Mouse (Mus musculus) ES-CJ7 (cell line): ENCODE data around the gene Gm8127.
"Not testable (repeated sequence)": the region's sequence is repeated elsewhere in the genome, so short reads cannot be mapped to it uniquely, and the experiment has no call there.

Experiments used
- DNase-seq: peaks from one replicate; pipeline ENCODE4 v3.0.0; 2011; ENCODE audit warnings: low read depth, low spot score

The Gm8127 gene

DNA sequence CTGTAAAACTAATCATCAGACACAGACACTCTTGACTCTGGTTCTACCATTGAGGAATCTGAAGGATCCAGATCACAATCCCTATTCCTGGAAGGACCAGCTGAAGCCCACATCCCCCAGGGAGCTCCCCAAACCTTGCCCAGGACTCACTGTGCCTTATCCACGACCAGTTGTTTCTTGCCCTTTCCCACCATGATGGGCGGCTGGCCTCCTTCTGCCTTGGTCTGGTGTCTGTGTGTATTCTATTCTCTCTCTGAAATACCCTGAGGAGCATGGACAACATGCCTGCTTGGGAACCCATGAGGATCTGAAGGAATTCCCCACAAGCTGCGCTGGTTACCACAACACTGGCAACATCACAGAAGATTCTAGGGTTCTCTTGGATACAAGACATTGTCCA lies at the start of gene Gm8127:
Gm8127 (minus strand) TSS at position 330 of the 400 bp plus-strand sequence.
- not testable (repeated sequence) for DNase-seq

DNA sequence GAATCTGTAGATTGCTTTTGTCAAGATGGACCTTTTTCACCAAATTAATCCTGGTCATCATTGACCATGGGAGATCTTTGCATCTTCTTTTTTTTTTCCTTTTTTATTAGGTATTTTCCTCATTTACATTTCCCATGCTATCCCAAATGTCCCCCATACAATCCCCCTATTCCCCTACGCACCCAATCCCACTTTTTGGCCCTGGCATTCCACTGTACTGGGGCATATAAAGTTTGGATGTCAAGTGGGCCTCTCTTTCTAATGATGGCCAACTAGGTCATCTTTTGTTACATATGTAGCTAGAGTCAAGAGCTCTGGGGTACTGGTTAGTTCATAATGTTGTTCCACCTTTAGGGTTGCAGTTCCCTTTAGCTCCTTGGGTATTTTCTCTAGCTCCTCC lies 44.0 kb upstream of the Gm8127 start:
- DNase-seq: not testable (repeated sequence)

DNA sequence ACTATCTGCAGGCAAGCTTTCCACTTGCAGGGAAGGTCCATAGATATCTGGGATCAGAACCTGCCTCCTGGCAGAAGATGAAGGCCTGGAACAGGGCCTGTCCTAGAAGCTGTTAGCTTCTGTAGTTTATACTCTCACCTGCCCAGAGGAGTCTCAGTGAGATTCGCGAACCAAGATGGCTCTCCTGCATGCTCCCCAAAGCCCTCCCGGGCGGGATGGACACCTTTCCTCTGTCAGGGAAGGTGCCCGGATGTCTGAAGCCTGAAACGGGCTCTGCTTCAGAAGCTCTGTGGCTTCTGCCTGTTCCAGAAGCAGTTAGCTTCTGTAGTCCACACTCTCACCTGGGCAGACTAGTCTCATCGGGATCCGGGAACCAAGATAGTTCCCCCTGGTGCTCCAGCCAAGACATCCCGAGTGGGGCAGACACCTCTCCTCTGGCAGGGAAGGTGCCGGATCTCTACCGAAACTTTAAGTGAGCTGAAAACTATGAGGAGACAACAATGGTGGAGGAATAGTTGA lies 37.8 kb upstream of the Gm8127 start:
- not testable (repeated sequence) for DNase-seq

DNA sequence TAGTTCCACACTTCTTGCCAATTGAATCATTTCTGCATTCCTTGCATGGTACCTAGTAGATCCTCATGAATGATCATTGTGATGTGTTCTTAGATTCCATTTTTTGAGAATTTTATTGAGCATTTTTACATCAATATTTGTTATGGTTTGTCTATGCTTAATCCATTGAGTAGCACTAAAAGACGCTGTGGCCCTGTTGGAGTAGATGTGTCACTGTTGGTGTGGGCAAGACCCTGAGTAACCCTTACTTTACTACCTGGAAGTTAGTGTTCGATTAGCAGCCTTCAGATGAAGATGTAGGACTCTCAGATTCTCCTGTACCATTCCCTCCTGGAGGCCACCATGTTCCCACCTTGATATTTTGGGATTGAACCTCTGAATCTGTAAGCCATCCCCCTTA lies 35.0 kb upstream of the Gm8127 start:
- DNase-seq: not testable (repeated sequence)

DNA sequence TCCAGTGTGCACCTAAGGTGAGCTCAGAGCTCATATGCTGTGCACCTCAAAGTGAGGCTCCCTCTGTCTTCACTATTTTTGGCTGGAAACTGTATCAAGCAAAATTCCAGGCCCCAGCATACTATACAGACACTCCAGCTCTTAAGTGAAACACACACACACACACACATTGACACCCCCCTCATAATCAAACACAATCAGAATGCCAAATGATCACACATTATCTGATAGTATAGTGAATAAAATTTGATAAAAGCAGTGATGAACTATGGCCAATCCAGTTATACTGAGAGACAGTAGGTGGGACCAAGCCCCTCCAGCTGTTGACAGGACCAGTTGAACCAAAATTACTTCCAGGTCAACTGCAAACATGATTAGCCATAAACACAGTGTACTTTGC lies 25.9 kb upstream of the Gm8127 start:
- DNase-seq: not testable (repeated sequence)

DNA sequence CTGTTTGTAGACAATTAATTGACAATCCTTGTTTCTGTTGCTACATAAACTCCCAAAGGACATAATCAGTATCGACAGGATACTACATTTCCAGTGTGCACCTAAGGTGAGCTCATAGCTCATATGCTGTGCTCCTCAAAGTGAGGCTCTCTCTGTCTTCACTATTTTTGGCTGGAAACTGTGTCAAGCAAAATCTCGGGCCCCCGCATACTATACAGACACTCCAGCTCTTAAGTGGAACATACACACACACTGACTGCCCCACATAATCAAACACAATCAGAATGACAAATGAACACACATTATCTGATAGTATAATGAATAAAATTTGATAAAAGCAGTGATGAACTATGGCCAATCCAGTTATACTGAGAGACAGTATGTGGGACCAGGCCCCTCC lies 15.0 kb downstream of the Gm8127 start:
- DNase-seq: not testable (repeated sequence)

DNA sequence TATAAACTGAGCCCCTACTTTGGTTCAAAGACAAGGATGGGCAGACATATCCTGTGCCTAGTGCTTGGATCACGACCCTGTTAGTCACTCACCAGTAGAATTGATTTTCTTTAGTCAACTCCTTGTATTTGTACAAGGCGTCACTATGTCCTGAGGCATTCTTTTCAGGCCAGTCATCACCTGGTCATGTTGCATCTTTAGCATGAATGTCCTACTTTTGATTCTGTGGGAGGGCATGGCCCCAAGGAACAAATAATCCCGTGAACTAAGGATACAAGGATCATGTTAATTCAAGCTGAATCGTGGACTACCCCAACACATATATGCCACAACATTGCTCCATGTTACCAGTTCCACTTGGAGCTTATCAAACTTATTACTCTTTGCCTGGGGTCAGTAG lies 15.5 kb downstream of the Gm8127 start:
- DNase-seq: not testable (repeated sequence)

DNA sequence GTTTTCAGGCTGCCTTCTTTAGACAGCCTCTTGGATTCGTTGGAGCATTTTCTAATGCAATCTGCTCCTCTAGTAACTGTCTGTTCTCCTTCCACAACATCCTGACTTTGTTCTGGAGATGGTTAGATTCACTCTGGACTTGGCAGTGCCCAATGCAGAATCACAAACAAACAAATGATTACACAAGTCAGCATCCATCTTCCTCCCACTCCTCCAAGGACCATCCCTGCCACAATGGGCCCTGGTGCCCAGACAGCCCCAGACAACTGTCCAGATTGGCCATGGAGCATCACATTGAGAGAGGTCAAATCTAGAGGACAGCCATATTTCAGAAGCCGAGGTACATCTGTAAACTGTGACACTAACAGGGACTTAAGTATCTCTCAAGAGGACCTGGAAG lies 16.2 kb downstream of the Gm8127 start:
- not testable (repeated sequence) for DNase-seq

DNA sequence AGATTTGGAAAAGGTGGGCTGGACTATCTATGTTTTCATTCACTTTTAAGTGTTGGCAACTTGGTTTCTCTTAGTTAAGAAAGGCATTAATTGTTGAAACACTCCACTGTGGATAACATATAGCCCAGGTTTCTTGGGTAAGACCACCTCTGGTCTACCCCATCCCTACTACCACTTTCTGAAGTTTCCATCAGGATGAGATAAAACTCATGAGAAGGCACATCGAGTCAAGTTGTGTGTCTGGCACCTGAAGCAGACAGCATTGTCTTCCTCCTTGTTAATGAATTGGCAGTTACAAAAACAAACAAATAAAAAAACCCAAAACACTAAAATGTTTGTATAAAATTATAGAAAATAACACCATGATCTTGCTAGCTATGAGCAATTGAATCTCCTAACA lies 17.9 kb downstream of the Gm8127 start:
- DNase-seq: not testable (repeated sequence)

DNA sequence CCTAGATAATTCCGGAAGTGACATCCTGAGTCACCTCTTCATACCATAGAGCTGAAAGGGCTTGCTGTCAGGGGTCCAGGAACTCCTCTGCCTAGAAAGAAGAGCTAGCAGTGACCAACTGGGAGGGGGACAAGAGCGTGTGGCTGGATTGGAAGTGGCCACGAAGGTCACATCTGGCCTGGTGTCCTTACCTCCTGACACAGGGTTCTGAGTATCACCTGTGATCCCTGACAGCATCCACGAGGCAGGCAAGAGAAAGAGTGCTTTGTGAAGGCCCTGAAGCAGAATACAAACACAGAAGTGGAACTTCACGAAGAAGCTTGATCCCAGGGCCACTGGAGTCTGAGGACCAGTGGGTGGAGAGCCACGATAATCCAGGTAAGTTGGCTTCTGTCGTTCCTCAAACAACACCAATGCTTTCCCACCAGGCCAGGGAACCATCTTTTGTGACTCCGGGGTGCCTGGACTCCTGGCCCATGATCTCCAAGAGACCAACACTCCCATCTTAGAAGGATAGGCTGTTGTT lies 18.6 kb downstream of the Gm8127 start, which contains the start of gene Gm9732:
Gm9732 (plus strand) TSS at position 51 of the 526 bp plus-strand sequence.
- DNase-seq: not testable (repeated sequence)

DNA sequence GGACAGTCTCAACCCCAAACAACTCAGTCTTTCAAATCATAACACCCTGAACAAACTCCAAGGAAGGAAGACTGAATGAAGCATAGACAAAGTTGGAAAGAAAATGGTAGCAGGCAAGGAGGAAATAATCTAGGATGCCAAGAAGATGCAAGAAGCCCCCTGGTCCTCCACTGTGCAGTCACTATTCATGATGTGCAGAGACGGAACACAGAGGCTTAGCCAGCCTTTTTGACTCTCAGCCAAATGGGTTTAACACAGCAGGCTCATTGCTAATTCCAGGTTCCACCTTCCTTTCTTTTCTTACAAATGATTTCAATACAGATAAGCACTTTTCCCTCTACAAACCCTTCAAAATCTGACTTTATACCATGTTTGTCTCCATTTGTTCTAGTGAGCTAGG lies 20.5 kb downstream of the Gm8127 start:
- DNase-seq: not testable (repeated sequence)

DNA sequence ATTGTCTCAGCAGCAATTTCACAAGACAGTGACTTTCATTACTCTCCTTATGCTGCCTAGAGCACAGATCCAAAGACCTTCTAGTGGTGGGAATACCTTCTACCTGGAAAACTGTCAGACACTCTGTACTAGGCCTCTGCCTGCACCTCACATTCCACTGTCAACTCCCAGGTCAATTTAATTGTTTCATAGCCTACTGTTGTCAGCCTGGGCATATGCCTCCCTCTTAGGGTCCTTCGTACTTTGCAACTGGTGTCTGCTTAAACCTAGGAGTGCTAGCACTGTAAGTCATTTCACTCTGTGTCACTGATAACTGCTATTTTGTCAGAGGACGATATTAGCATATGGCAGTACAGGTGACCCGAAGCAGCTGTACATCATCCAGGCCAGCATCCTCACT lies 24.4 kb downstream of the Gm8127 start:
- not testable (repeated sequence) for DNase-seq

DNA sequence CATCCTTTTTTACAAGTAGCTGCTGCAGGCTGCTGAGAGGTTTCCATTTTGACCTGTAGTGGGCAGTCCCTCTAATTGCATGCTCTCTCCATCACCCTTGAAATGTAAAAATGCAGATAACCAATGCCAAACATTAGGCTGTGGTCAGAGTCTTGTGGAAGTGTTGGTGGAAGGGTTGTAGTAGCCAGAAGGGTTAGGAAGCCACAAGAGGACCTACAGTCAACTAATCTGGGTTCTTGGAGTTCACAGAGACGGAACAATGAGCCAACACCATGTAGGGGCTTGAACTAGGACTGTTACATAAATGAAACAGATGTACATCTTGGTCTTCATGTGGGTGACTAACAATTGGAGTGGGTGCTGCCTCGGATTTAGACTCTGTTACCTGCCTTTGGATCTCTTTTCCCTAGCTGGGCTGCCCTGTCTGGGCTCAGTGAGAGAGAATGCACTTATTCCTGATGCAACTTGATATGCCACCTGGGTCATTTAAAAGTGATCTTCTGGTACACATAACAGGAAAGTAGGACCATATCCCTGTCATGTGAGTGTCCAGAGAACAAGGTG lies 25.0 kb downstream of the Gm8127 start:
- not testable (repeated sequence) for DNase-seq

DNA sequence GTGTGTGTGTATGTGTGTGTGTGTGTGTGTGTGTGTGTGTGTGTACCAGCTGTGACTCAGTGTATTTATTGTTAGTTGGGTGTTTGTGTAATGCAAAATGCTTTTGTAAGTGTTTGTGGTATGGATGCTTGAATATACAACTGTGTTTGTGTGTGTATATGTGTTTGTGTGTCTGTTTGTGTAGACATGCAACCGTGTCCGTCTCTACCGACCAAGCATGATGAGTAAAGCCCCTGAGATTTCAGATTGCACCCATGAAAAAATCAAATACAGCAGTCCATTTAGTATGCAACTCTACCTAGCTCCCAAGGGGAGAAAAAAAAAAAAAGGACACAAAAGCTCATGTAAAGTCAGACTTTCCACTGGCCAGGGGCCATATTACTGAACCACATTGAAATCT lies 30.2 kb downstream of the Gm8127 start:
- DNase-seq: not testable (repeated sequence)

DNA sequence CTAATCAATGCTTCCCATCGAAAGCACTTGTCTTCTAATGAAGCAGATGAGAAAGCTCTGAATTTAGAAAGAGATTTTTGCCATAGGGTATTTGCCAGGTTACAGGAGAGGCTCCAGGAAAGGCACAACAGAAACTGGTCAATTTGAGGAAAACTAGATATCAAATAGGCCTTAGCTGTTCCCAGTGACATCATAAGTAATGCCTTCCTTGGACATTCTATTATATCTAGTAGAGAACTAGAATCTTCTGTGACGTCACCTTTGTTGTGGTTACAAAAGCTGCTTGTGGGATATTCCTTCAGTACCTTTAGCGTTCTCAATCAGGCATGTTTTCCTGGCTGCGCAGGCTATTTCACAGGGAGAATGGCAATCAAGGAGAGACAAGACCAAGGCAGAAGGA lies 35.3 kb downstream of the Gm8127 start, which contains the start of gene Gm8126:
Gm8126 (plus strand) TSS at position 301 of the 400 bp plus-strand sequence.
- DNase-seq: not testable (repeated sequence)

DNA sequence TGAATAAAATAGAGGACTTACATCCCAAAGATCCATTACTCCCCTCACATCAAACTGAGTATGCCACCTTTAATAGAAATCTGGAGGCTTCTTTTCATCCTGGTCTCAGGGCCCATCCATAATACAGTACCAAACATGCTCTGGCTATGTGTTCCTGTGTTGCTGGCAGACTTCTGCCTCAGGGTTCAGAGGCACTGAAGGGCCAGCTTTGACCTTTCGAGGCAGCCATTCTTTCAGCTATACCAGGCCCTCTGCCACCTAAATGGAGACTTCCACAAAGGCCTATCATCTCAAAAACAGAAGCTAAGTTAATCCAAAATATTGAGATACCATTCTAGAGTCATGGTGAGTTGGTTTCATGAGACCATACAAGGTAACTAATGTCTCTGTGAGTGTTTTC lies 37.1 kb downstream of the Gm8127 start:
- DNase-seq: not testable (repeated sequence)

DNA sequence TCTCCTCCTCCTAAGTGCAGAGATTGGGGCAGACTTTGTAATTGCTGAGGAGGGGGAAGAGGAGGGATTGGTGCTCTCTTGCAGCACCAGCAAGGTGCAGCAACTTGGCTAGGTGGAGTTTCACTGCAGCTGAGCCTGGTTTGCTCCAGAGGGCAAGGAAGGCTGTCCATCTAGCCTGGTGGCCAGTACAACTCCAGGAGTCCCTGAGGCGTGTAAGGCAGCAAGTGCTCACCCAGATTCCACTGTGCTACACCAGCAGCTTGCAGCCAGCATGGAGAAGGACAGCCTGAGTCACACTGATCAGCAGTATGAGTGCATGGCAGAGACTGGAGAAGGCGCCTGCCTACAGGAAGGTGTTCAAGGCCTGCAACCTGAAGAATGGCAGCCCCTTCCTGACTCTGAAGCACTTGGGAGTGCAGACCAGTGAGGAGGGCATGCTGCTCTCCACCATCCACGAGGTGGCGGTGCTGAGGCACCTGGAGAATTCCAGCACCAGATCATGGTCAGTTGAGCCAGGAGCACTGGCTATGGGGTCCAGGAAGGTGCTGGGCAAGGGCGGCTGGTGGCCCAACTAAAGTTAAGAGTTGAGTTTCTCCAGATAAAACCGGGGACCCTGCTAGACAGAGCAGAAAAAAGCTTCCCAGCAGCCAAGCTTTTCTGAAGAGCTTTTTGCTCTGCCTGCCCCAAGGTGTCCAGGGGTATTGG lies 42.9 kb downstream of the Gm8127 start:
- DNase-seq: not testable (repeated sequence)

DNA sequence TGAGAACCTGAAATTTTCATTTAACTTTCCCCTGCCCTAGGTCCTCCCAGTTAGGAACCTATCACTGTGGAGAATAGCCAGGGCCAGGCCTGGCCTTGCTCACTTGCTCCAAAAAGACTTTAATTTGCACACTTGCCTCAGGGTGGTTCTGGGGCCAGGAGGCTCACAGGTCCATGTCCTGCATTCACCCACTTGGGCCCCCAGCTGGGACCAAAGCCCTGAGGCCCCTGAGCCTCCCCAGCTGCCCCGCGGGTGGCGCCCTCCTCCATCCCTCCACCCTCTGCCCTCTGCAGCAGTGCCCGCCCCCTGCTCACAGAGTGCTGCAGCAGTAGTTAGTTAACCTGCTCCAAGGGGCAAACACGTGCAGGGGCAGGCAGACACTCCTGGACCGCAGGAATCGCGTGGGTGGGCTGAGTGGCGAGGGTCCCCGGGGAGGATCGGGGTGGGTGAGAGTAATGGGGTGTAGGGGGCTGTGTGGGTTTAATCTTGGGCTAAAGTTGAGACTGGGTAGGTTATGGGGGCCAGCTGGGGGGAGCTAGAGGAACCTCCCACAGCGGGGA lies 43.9 kb downstream of the Gm8127 start:
- not testable (repeated sequence) for DNase-seq
